Comparison of ENCODE assay signal across 12 mouse cellular contexts in genomic region chr3:87527139-87527538, GRCm38 (mm10). TPM values are rescaled to one million over a fixed set of nuclear protein-coding genes. Genes with fewer than 3 reads are reported as not detected.
DNase-seq lines count a peak whose midpoint lies in the region; TF ChIP-seq lines count a peak whose summit lies in the region.
"Had no signal": no experiment of that assay in that cellular context is flagged by ENCODE, and none has a peak within 500 bp of the region (broad histone marks: within the 10 kb centered on the region; RNA-seq: fewer than 3 reads in every experiment).

No protein-coding gene starts in this region.

- intact Hi-C loops in heart, adult 2 months (cut with DNase I) = loop anchor here (2.0 to 5.0 kb wide), 2 partner anchors 16 to 90 kb away; partner anchors contain the start of gene Arhgef11

- H3K79me2 ChIP-seq in heart, adult 2 months (replicated peaks; ENCODE audit: control insufficient read depth, insufficient read depth, low read length) = peaks cover 1% of the 10 kb centered on the region; the same call in 1 of the 2 replicates
- H3K79me2 ChIP-seq in liver, adult 2 months (ENCODE audit: control insufficient read depth, insufficient read depth, low read length) = peaks cover 4% of the 10 kb centered on the region; the same call in 1 of the 2 replicates
- H3K79me2 ChIP-seq in macrophage (ENCODE audit: inconsistent target) = peaks cover 65% of the 10 kb centered on the region

- no peak overlapping the region for H3K9ac ChIP-seq in heart, adult 2 months (ENCODE audit: low read depth, low read length)
- no peak overlapping the region for H3K9ac ChIP-seq in liver, adult 2 months (ENCODE audit: low read depth, low read length)

- WGBS in heart, adult 2 months = 56% methylated on average over 12 of the region's 12 CpGs
- WGBS in heart, embryonic 10.5 days = 76% methylated on average over 12 of the region's 12 CpGs
- 65% methylated on average over 12 of the region's 12 CpGs for WGBS in liver, adult 2 months
- 60% methylated on average over 12 of the region's 12 CpGs for WGBS in macrophage (ENCODE audit: missing documents)

- TF ChIP-seq CTCF in heart, adult 2 months (IDR thresholded peaks at IDR 0.05) = peak; percentile 35
- TF ChIP-seq CTCF in liver, adult 2 months (IDR thresholded peaks at IDR 0.05; ENCODE audit: low read depth, low read length) = 0 out of 2 replicates have a peak, but pooled peaks have one; percentile 6
- no peak for TF ChIP-seq CTCF in bone marrow macrophage, adult 2 months (IDR thresholded peaks at IDR 0.05; ENCODE audit: low read depth, low read length)

- no peaks in the 10 kb centered on the region for H3K9me3 ChIP-seq in heart, embryonic 10.5 days
- H3K9me3 ChIP-seq: liver, embryonic 15.5 days had no signal

- H3K4me3 ChIP-seq in heart, adult 2 months = no peak overlapping the region
- H3K4me3 ChIP-seq in heart, embryonic 10.5 days = no peak overlapping the region
- H3K4me3 ChIP-seq in liver, adult 2 months (ENCODE audit: insufficient read depth, low read depth, low read length) = no peak overlapping the region
- peak overlapping the region; percentile 7; the same call in 1 of the 2 replicates for H3K4me3 ChIP-seq in bone marrow macrophage, adult 2 months (ENCODE audit: insufficient read depth, low read length)
- peak overlapping the region; percentile 79 for H3K4me3 ChIP-seq in macrophage (ENCODE audit: inconsistent target)

- no peaks in the 10 kb centered on the region for H3K27me3 ChIP-seq in heart, adult 2 months (ENCODE audit: control insufficient read depth, insufficient read depth, low read length)
- no peaks in the 10 kb centered on the region for H3K27me3 ChIP-seq in heart, embryonic 10.5 days (ENCODE audit: insufficient read depth, poor library complexity, severe bottlenecking)
- H3K27me3 ChIP-seq in liver, adult 2 months (ENCODE audit: control insufficient read depth, insufficient read depth, low read length) = no peaks in the 10 kb centered on the region
- H3K27me3 ChIP-seq: liver, embryonic 15.5 days had no signal

- no peak for TF ChIP-seq POLR2A in heart, adult 2 months (IDR thresholded peaks at IDR 0.05; ENCODE audit: insufficient read depth, low read depth, low read length)
- no peak for TF ChIP-seq POLR2A in liver, adult 2 months (IDR thresholded peaks at IDR 0.05; ENCODE audit: extremely low read depth, insufficient read depth, low read length)
- TF ChIP-seq POLR2A in bone marrow macrophage, adult 2 months (IDR thresholded peaks at IDR 0.05; ENCODE audit: borderline replicate concordance, low read depth, low read length) = no peak

- H3K4me1 ChIP-seq in heart, adult 2 months (ENCODE audit: control insufficient read depth, insufficient read depth, low read length) = peaks cover 7% of the 10 kb centered on the region
- H3K4me1 ChIP-seq in heart, embryonic 10.5 days = peaks cover 30% of the 10 kb centered on the region
- H3K4me1 ChIP-seq in liver, adult 2 months (ENCODE audit: control insufficient read depth, insufficient read depth, low read length) = peaks cover 10% of the 10 kb centered on the region
- peaks cover 46% of the 10 kb centered on the region for H3K4me1 ChIP-seq in bone marrow macrophage, adult 2 months (ENCODE audit: control insufficient read depth, insufficient read depth, low read length)

- TF ChIP-seq EP300 in heart, adult 2 months (IDR thresholded peaks at IDR 0.05; ENCODE audit: insufficient read depth, low read depth, low read length) = no peak

- DNase-seq in heart, adult 2 months = no peak
- no peak for DNase-seq in heart, embryonic 10.5 days (ENCODE audit: low spot score)
- no peak for DNase-seq in liver, adult 2 months (ENCODE audit: extremely low read depth, low read depth, low spot score)
- DNase-seq in liver = no peak
- DNase-seq in cerebellum, adult 9-10 months = no peak
- DNase-seq in right cerebral cortex, postnatal 36 days (ENCODE audit: low spot score in 2 of 2) = no peak
- DNase-seq: adrenal gland, postnatal 25 days; cerebellum, adult 8-10 months had no signal

- no peak overlapping the region for H3K27ac ChIP-seq in heart, adult 2 months
- H3K27ac ChIP-seq in heart, embryonic 10.5 days = no peak overlapping the region
- H3K27ac ChIP-seq in liver, adult 2 months (replicated peaks; ENCODE audit: insufficient read depth, low read depth, low read length) = no peak overlapping the region
- H3K27ac ChIP-seq in bone marrow macrophage, adult 2 months (ENCODE audit: insufficient read depth, low read depth, low read length) = no peak overlapping the region
- peak overlapping the region; percentile 80 for H3K27ac ChIP-seq in macrophage
- H3K27ac ChIP-seq: hindbrain, postnatal 0 days; liver, embryonic 15.5 days had no signal

- H3K36me3 ChIP-seq in heart, adult 2 months (ENCODE audit: control insufficient read depth, insufficient read depth, low read length) = peaks cover 18% of the 10 kb centered on the region
- peaks cover 48% of the 10 kb centered on the region for H3K36me3 ChIP-seq in heart, embryonic 10.5 days
- peaks cover 35% of the 10 kb centered on the region for H3K36me3 ChIP-seq in liver, adult 2 months (ENCODE audit: control insufficient read depth, insufficient read depth, low read length)
- H3K36me3 ChIP-seq in macrophage (ENCODE audit: inconsistent target) = peaks cover 24% of the 10 kb centered on the region

RNA-seq across cellular contexts. Expression of gene Etv3, which starts 1.9 kb away (rescaled TPM):
- total RNA-seq in heart, adult 2 months (2021) = 10 to 100 TPM; 17.7 to 18.5 TPM
- 9.0 and 12.2 TPM in 2 replicates for polyA plus RNA-seq in heart, adult 2 months (2012; rRNA removed)
- polyA plus RNA-seq in heart, embryonic 10.5 days (2016; fragmentation: Nextera tagmentation; extraction: Ambion mirVana) = 11.7 and 13.1 TPM in 2 replicates
- 7.0 and 7.9 TPM in 2 replicates for total RNA-seq in liver, adult 2 months (2014; rRNA removed)
- polyA plus RNA-seq in liver, adult 2 months (2012; rRNA removed) = 4.4 and 5.3 TPM in 2 replicates
- 57.2 and 59.6 TPM in 2 replicates for polyA plus RNA-seq in bone marrow macrophage, adult 2 months (2012; ENCODE audit: insufficient read depth, insufficient read length, missing spikeins)
- total RNA-seq in macrophage (2018; cell fraction: chromatin; rRNA removed) = 1,000 to 10,000 TPM in 2 of 26 experiments, 100 to 1,000 TPM in 24; 199 to 1,189 (median 483) TPM
- total RNA-seq in macrophage (2018; cell fraction: cytosol; rRNA removed) = 100 to 1,000 TPM in 21 of 26 experiments, 10 to 100 TPM in 5; 85.0 to 346 (median 154) TPM
- total RNA-seq in macrophage (2018; cell fraction: nucleus; rRNA removed) = 1,000 to 10,000 TPM in 2 of 26 experiments, 100 to 1,000 TPM in 24; 160 to 1,576 (median 497) TPM
- 40.8 to 61.3 TPM (median 52.2 TPM) in 3 replicates for polyA plus RNA-seq in macrophage (2018)

Comparison
In these comparisons a context has a peak if more than half of its experiments do, and no peak if none do; other contexts are left out.
1. H3K4me3 ChIP-seq: peak in bone marrow macrophage, adult 2 months (single experiment) and macrophage (single experiment); none in heart, adult 2 months (single experiment), heart, embryonic 10.5 days (single experiment) and liver, adult 2 months (single experiment).